Mouse (Mus musculus) liver, adult 2 months (tissue): ENCODE data around the gene Tsen54. TPM values are rescaled to one million over a fixed set of nuclear protein-coding genes. Genes with fewer than 3 reads are reported as not detected.

Source experiments
- DNase-seq: peaks from one replicate; pipeline ENCODE4 v3.0.0-alpha.2; 2011; ENCODE audit warnings: low read depth, low spot score; ENCODE audit errors: extremely low read depth
- H3K27ac ChIP-seq: fragments of 200-500 bp; replicated peaks from 2 replicates; pipeline ENCODE4 v1.5.1; 2012; ENCODE audit warnings: low read depth, mild to moderate bottlenecking, control low read depth, inconsistent platforms, low read length; ENCODE audit not compliant: insufficient read depth
- H3K27me3 ChIP-seq: fragments of 200-500 bp; 2 replicates; pipeline ENCODE4 v1.6.1; 2012; ENCODE audit warnings: mild to moderate bottlenecking, moderate library complexity, low read length, inconsistent platforms; ENCODE audit not compliant: control insufficient read depth, insufficient read depth
- H3K36me3 ChIP-seq: fragments of 200-500 bp; 2 replicates; pipeline ENCODE4 v1.6.1; 2012; ENCODE audit warnings: low read length, inconsistent platforms; ENCODE audit not compliant: control insufficient read depth, insufficient read depth
- H3K4me1 ChIP-seq: fragments of 200-500 bp; 2 replicates; pipeline ENCODE4 v1.6.1; 2011; ENCODE audit warnings: low read length; ENCODE audit not compliant: control insufficient read depth, insufficient read depth
- H3K4me3 ChIP-seq: fragments of 200-500 bp; 2 replicates; pipeline ENCODE4 v1.5.1; 2011; ENCODE audit warnings: low read depth, mild to moderate bottlenecking, control low read depth, low read length, moderate library complexity; ENCODE audit not compliant: insufficient read depth
- H3K79me2 ChIP-seq: fragments of 200-500 bp; 2 replicates; pipeline ENCODE4 v1.6.1; 2012; ENCODE audit warnings: inconsistent platforms, mild to moderate bottlenecking, low read length, moderate library complexity; ENCODE audit not compliant: control insufficient read depth, insufficient read depth
- H3K9ac ChIP-seq: fragments of 200-500 bp; 2 replicates; pipeline ENCODE4 v1.6.1; 2012; ENCODE audit warnings: low read depth, mild to moderate bottlenecking, control low read depth, inconsistent platforms, low read length
- CTCF ChIP-seq: fragments of 200-500 bp; IDR thresholded peaks from 2 replicates; pipeline ENCODE4 v1.5.1; 2011; ENCODE audit warnings: low read depth, low read length, control low read depth
- POLR2A ChIP-seq: fragments of 200-500 bp; IDR thresholded peaks from 2 replicates; pipeline ENCODE4 v1.6.1; 2011; ENCODE audit warnings: low read length, control low read depth; ENCODE audit not compliant: insufficient read depth; ENCODE audit errors: extremely low read depth
- WGBS: fragments of 180-500 bp; shearing (Covaris S2); methylation state at CpG from one replicate; pipeline ENCODE4 v1.1.7; 2018; 5-methylcytosine and 5-hydroxymethylcytosine counted together
- polyA plus RNA-seq: library from polyadenylated mRNA; depleted of rRNA; stranded (reverse); fragments of >200 nt; gene quantifications from 2 replicates; pipeline ENCODE4 v1.2.3, GENCODE M21; 2012
- total RNA-seq: library from RNA; depleted of rRNA; stranded (reverse); fragments of >200 nt; gene quantifications from 2 replicates; pipeline ENCODE4 v1.2.3, GENCODE M21; 2014

The Tsen54 gene
- total and polyA plus RNA-seq, 2 experiments: 4.0 to 15.6 TPM

GRCm38 (mm10) chr11:115779038-115779571, 35.4 kb upstream of the Tsen54 start:
- TF ChIP-seq POLR2A (no peak), CTCF (no peak)
- WGBS: 10% methylated on average over 9 of the region's 9 CpGs
- peak overlapping the region; percentile 22 for H3K27ac ChIP-seq
- no peak overlapping the region for H3K4me3 ChIP-seq
- H3K9ac ChIP-seq: no peak overlapping the region
- no peaks in the 10 kb centered on the region for H3K79me2 ChIP-seq
- no peaks in the 10 kb centered on the region for H3K36me3 ChIP-seq
- peak; percentile 83 for DNase-seq
- H3K27me3 ChIP-seq: no peaks in the 10 kb centered on the region
- H3K4me1 ChIP-seq: peaks cover 18% of the 10 kb centered on the region

GRCm38 (mm10) chr11:115780141-115781070, 34.1 kb upstream of the Tsen54 start:
- Histone ChIP-seq H3K4me1 (peaks cover 18% of the 10 kb centered on the region), H3K27ac (no peak overlapping the region), H3K79me2 (no peaks in the 10 kb centered on the region), H3K9ac (no peak overlapping the region), H3K36me3 (no peaks in the 10 kb centered on the region), H3K27me3 (no peaks in the 10 kb centered on the region), H3K4me3 (no peak overlapping the region)
- TF ChIP-seq POLR2A (no peak), CTCF (no peak)
- 78% methylated on average over 20 of the region's 20 CpGs for WGBS
- no peak for DNase-seq

- DNase-seq: no peak
- H3K4me1 ChIP-seq: no peaks in the 10 kb centered on the region
- peaks cover 1% of the 10 kb centered on the region; the same call in 1 of the 2 replicates for H3K36me3 ChIP-seq
- TF ChIP-seq POLR2A (no peak), CTCF (no peak)
- WGBS: 90% methylated on average over 6 of the region's 6 CpGs
- no peaks in the 10 kb centered on the region for H3K79me2 ChIP-seq
- no peak overlapping the region for H3K4me3 ChIP-seq
- no peak overlapping the region for H3K9ac ChIP-seq
- no peaks in the 10 kb centered on the region for H3K27me3 ChIP-seq
- H3K27ac ChIP-seq: no peak overlapping the region
Observed at GRCm38 (mm10) chr11:115786473-115786872, 28.1 kb upstream of the Tsen54 start.

- Histone ChIP-seq H3K27me3 (no peaks in the 10 kb centered on the region), H3K9ac (no peak overlapping the region), H3K27ac (no peak overlapping the region), H3K4me3 (no peak overlapping the region), H3K79me2 (no peaks in the 10 kb centered on the region), H3K4me1 (no peaks in the 10 kb centered on the region), H3K36me3 (peaks cover 1% of the 10 kb centered on the region; the same call in 1 of the 2 replicates)
- no peak for TF ChIP-seq CTCF
- TF ChIP-seq POLR2A: no peak
- 96% methylated on average over 7 of the region's 7 CpGs for WGBS
- no peak for DNase-seq
Observed at GRCm38 (mm10) chr11:115789787-115790186, 24.7 kb upstream of the Tsen54 start.

GRCm38 (mm10) chr11:115791919-115792318, 22.6 kb upstream of the Tsen54 start:
- Histone ChIP-seq H3K36me3 (peaks cover 1% of the 10 kb centered on the region; the same call in 1 of the 2 replicates), H3K27me3 (no peaks in the 10 kb centered on the region), H3K4me1 (no peaks in the 10 kb centered on the region), H3K27ac (no peak overlapping the region), H3K79me2 (no peaks in the 10 kb centered on the region), H3K4me3 (no peak overlapping the region), H3K9ac (no peak overlapping the region)
- DNase-seq: no peak
- WGBS: 97% methylated on average over 16 of the region's 16 CpGs
- TF ChIP-seq POLR2A: no peak
- TF ChIP-seq CTCF: no peak

- H3K4me3 ChIP-seq: no peak overlapping the region
- TF ChIP-seq CTCF (no peak), POLR2A (no peak)
- peaks cover 1% of the 10 kb centered on the region; the same call in 1 of the 2 replicates for H3K36me3 ChIP-seq
- WGBS: 92% methylated on average over 14 of the region's 14 CpGs
- no peak for DNase-seq
- H3K79me2 ChIP-seq: no peaks in the 10 kb centered on the region
- no peaks in the 10 kb centered on the region for H3K27me3 ChIP-seq
- H3K4me1 ChIP-seq: no peaks in the 10 kb centered on the region
- H3K27ac ChIP-seq: no peak overlapping the region
- no peak overlapping the region for H3K9ac ChIP-seq
Observed at GRCm38 (mm10) chr11:115792353-115792752, 22.2 kb upstream of the Tsen54 start.
